Mouse (Mus musculus) cerebellum, postnatal 36 days (tissue): Measurements from ENCODE around the gene Gm10717.
"Not testable (repeated sequence)": the region's sequence is repeated elsewhere in the genome, so short reads cannot be mapped to it uniquely, and the experiment has no call there.

Source experiments
- DNase-seq, 2 experiments: peaks; one replicate each; pipeline ENCODE4 v3.0.0; 2021 to 2022; ENCODE audit warnings: mixed read lengths in 2 of 2

Gene Gm10717

DNA sequence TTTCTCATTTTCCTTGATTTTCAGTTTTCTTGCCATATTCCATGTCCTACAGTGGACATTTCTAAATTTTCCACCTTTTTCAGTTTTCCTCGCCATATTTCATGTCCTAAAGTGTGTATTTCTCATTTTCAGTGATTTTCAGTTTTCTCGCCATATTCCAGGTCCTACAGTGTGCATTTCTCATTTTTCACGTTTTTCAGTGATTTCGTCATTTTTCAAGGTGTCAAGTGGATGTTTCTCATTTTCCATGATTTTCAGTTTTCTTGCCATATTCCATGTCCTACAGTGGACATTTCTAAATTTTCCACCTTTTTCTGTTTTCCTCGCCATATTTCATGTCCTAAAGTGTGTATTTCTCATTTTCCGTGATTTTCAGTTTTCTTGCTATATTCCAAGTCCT lies 436 bp downstream of the Gm10717 start:
- peak; percentile 11 to 30 for DNase-seq

DNA sequence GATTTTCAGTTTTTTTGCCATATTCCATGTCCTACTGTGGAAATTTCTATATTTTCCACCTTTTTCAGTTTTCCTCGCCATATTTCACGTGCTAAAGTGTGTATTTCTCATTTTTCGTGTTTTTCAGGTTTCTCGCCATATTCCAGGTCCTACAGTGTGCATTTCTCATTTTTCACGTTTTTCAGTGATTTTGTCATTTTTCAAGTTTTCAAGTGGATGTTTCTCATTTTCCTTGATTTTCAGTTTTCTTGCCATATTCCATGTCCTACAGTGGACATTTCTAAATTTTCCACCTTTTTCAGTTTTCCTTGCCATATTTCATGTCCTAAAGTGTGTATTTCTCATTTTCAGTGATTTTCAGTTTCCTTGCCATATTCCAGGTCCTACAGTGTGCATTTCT lies 919 bp downstream of the Gm10717 start:
- not testable (repeated sequence) for DNase-seq

DNA sequence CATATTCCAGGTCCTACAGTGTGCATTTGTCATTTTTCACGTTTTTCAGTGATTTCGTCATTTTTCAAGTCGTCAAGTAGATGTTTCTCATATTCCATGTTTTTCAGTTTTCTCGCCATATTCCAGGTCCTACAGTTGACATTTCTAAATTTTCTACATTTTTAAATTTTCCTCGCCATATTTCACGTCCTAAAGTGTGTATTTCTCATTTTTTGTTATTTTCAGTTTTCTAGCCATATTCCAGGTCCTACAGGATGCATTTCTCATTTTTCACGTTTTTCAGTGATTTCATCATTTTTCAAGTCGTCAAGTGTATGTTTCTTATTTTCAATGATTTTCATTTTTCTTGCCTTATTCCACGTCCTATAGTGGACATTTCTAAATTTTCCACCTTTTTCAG lies 1.5 kb downstream of the Gm10717 start:
- DNase-seq, result not testable (repeated sequence)

DNA sequence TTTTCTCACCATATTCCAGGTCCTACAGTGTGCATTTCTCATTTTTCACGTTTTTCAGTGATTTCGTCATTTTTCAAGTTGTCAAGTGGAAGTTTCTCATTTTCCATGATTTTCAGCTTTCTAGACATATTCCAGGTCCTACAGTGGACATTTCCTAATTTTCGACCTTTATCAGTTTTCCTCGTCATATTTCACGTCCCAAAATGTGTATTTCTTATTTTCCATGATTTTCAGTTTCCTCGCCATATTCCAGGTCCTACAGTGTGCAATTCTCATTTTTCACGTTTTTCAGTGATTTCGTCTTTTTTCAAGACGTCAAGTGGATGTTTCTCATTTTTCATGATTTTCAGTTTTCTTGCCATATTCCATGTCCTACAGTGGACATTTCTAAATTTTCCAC lies 2.0 kb downstream of the Gm10717 start:
- DNase-seq, result not testable (repeated sequence)

GRCm38 (mm10) chr9:3029276-3030000 lies 4.2 kb downstream of the Gm10717 start:
- DNase-seq, result not testable (repeated sequence)

DNA sequence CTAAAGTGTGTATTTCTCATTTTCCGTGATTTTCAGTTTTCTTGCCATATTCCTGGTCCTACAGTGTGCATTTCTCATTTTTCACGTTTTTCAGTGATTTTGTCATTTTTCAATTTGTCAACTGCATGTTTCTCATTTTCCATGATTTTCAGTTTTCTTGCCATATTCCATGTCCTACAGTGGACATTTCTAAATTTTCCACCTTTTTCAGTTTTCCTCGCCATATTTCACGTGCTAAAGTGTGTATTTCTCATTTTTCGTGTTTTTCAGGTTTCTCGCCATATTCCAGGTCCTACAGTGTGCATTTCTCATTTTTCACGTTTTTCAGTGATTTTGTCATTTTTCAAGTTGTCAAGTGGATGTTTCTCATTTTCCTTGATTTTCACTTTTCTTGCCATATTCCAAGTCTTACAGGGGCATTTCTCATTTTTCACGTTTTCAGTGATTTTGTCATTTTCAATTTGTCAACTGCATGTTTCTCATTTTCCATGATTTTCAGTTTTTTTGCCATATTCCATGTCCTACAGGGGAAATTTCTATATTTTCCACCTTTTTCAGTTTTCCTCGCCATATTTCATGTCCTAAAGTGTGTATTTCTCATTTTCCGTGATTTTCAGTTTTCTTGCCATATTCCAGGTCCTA lies 5.6 kb downstream of the Gm10717 start:
- not testable (repeated sequence) for DNase-seq

GRCm38 (mm10) chr9:3034299-3034698 lies 9.1 kb downstream of the Gm10717 start, which contains the start of gene Gm17535:
TSS of gene Gm17535 (plus strand) at chr9:3034599.
- not testable (repeated sequence) for DNase-seq

GRCm38 (mm10) chr9:3036577-3036976 lies 11.4 kb downstream of the Gm10717 start, which contains the start of gene Gm10715:
TSS of gene Gm10715 (plus strand) at chr9:3036877.
- DNase-seq, result not testable (repeated sequence)

DNA sequence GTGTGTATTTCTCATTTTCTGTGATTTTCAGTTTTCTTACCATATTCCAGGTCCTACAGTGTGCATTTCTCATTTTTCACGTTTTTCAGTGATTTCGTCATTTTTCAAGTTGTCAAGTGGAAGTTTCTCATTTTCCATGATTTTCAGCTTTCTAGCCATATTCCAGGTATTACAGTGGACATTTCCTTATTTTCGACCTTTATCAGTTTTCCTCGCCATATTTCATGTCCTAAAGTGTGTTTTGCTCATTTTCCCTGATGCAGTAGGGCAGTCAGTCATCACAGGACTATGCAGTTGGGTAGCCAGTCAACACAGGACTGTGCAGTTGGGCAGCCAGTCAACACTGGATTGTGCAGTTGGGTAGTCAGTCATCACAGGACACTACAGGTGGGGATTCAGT lies 12.9 kb downstream of the Gm10717 start:
- not testable (repeated sequence) for DNase-seq
